Mouse (Mus musculus) midbrain, embryonic 11.5 days (tissue): ENCODE data around the gene Suclg2. TPM values are rescaled to one million over a fixed set of nuclear protein-coding genes. Genes with fewer than 3 reads are reported as not detected.

Experiments
- ATAC-seq: fragments of 200-750 bp; cut with Nextera tagmentation; 2 replicates; pipeline ENCODE4 v1.8.0; 2017; ENCODE audit warnings: moderate TSS enrichment, moderate library complexity; ENCODE audit not compliant: low FRiP score
- DNase-seq: peaks from one replicate; pipeline ENCODE4 v3.0.0; 2015; ENCODE audit warnings: low spot score; ENCODE audit errors: missing footprints
- H3K27ac ChIP-seq: fragments of 300-500 bp; sonication (generic); 2 replicates; pipeline ENCODE4 v1.5.1; 2014; ENCODE audit warnings: low read depth, low read length
- H3K27me3 ChIP-seq: fragments of 300-500 bp; sonication (generic); 2 replicates; pipeline ENCODE4 v1.6.1; 2014; ENCODE audit warnings: mild to moderate bottlenecking, low read length, moderate library complexity, mixed read lengths; ENCODE audit not compliant: control insufficient read depth, insufficient read depth
- H3K36me3 ChIP-seq: fragments of 300-500 bp; sonication (generic); 2 replicates; pipeline ENCODE4 v1.6.1; 2014; ENCODE audit warnings: mild to moderate bottlenecking, low read length, moderate library complexity, mixed read lengths; ENCODE audit not compliant: control insufficient read depth, insufficient read depth
- H3K4me1 ChIP-seq: fragments of 300-500 bp; sonication (generic); 2 replicates; pipeline ENCODE4 v1.6.1; 2014; ENCODE audit warnings: low read length; ENCODE audit not compliant: control insufficient read depth, insufficient read depth
- H3K4me2 ChIP-seq: fragments of 300-500 bp; sonication (generic); 2 replicates; pipeline ENCODE4 v1.6.1; 2014; ENCODE audit warnings: mild to moderate bottlenecking, moderate library complexity
- H3K4me3 ChIP-seq: fragments of 300-500 bp; sonication (generic); 2 replicates; pipeline ENCODE4 v1.5.1; 2014; ENCODE audit warnings: low read depth, low read length
- H3K9ac ChIP-seq: fragments of 300-500 bp; sonication (generic); 2 replicates; pipeline ENCODE4 v1.6.1; 2014; ENCODE audit warnings: low read length
- H3K9me3 ChIP-seq: fragments of 300-500 bp; sonication (generic); 2 replicates; pipeline ENCODE4 v1.6.1; 2016; ENCODE audit warnings: low read length; ENCODE audit not compliant: control insufficient read depth
- WGBS: fragments of 180-500 bp; shearing (Covaris S2); extraction: QIAGEN DNeasy Blood & Tissue Kit; methylation state at CpG from one replicate; pipeline ENCODE4 v1.1.7; 2014; 5-methylcytosine and 5-hydroxymethylcytosine counted together
- polyA plus RNA-seq: library from polyadenylated mRNA; unstranded; fragments of >200 nt; fragmentation: Nextera tagmentation; extraction: Ambion mirVana; gene quantifications from 2 replicates; pipeline ENCODE4 v1.2.1, GENCODE M21; 2014

Gene Suclg2
- polyA plus RNA-seq, 1 experiment from 2014 or later = 40.8 TPM

DNA sequence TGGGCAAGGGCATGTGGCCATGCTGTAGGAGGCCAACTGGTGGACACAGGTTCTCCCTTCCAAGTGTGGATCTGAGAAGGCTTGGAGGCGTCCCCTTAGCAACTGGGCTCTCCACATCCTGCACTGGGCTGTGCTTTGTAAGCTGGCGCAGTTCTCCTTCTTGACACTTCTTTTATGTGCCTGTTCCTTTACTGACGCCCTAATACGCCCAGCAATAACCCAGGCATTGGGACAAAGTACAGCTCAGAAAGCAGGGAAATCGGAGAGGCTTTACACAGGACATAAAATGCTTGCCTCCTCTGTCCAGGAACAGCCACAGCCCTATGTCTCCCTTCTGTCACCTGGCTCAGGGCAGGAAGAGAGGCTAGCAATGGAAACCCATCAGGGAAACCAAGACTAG, 9.5 kb downstream of the Suclg2 start:
- Histone ChIP-seq H3K4me3 (no peak overlapping the region), H3K27ac (no peak overlapping the region), H3K9me3 (no peaks in the 10 kb centered on the region), H3K27me3 (no peaks in the 10 kb centered on the region), H3K4me1 (peaks cover 3% of the 10 kb centered on the region; the same call in 1 of the 2 replicates), H3K4me2 (no peak overlapping the region), H3K9ac (no peak overlapping the region), H3K36me3 (no peaks in the 10 kb centered on the region)
- WGBS = 75% methylated on average over 5 of the region's 5 CpGs
- DNase-seq (no peak), ATAC-seq (no peak)

DNA sequence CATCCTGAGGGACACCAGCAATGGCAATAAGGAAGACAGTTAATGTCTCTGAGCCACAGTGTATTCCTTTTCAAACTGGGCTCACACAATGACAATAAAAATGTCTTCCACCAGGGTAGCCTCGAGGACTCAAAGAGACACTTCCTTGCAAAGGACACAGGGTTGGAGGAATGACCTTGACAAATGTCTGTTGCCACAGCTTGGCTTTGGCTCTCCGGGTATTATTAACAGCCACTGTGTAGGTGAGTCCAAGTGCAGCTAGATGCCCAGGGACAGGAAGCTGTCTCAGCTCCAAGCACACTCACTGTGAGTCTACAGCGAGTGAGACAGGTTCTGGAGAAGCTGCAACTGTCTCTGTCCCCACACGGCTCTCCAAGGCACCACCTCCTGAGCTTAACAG, 14.0 kb downstream of the Suclg2 start:
- ATAC-seq (no peak), DNase-seq (no peak)
- no peak overlapping the region for H3K4me2 ChIP-seq
- H3K27ac ChIP-seq = no peak overlapping the region
- H3K4me3 ChIP-seq = no peak overlapping the region
- no peaks in the 10 kb centered on the region for H3K27me3 ChIP-seq
- H3K9me3 ChIP-seq = no peaks in the 10 kb centered on the region
- WGBS = 88% methylated on average over 4 of the region's 4 CpGs
- H3K36me3 ChIP-seq = no peaks in the 10 kb centered on the region
- H3K9ac ChIP-seq = no peak overlapping the region
- H3K4me1 ChIP-seq = peaks cover 3% of the 10 kb centered on the region; the same call in 1 of the 2 replicates

DNA sequence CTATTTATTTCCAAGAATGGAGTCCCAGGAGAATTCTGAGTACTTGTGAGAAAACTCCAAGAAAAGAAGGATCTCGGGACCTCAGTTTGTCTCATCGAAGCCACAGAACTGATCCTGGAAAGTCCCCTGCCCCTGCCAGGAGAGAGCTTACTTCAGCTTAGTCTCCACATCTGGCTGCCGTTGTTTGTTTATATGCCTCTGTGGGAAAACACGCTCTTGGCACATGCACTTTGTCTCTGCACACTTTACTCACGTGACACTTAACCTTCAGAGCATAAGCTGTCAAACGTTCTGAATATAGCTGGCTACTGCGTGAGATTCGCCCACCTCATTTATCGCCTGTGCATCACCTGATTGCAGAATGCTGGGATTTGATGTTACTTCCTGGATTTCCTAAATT, 16.4 kb downstream of the Suclg2 start:
- Histone ChIP-seq H3K4me1 (peaks cover 8% of the 10 kb centered on the region), H3K27ac (no peak overlapping the region)
- WGBS = 75% methylated on average over 9 of the region's 9 CpGs

DNA sequence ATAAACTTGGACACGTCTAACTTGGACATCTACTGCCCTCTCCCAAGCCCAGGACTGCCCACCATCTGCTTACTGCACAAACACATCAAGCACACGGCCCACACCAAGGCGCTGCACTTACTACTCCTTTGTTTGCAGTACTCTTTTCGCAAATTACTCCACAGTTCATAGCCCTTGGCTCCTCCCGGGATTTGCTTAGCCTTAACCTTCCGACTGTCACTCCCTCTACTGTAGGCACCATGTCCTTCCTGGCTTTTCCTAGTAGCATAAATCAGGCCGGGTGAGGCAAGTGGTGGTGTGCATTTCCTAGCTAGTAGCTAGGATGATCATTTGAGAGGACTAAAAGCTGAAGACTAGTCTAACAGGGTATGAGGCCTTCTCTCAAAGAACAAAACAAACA, 16.8 kb downstream of the Suclg2 start:
- ATAC-seq (no peak), DNase-seq (no peak)
- H3K9ac ChIP-seq = no peak overlapping the region
- no peaks in the 10 kb centered on the region for H3K27me3 ChIP-seq
- 79% methylated on average over 7 of the region's 7 CpGs for WGBS
- H3K4me2 ChIP-seq = no peak overlapping the region
- peaks cover 5% of the 10 kb centered on the region for H3K4me1 ChIP-seq
- H3K4me3 ChIP-seq = no peak overlapping the region
- H3K27ac ChIP-seq = no peak overlapping the region
- no peaks in the 10 kb centered on the region for H3K9me3 ChIP-seq
- H3K36me3 ChIP-seq = no peaks in the 10 kb centered on the region

More for the DNA sequence above, 16.4 kb downstream of the Suclg2 start:
- Histone ChIP-seq H3K4me3 (no peak overlapping the region), H3K27me3 (no peaks in the 10 kb centered on the region), H3K36me3 (no peaks in the 10 kb centered on the region), H3K4me2 (no peak overlapping the region), H3K9ac (no peak overlapping the region), H3K9me3 (no peaks in the 10 kb centered on the region)
- DNase-seq (no peak), ATAC-seq (no peak)

DNA sequence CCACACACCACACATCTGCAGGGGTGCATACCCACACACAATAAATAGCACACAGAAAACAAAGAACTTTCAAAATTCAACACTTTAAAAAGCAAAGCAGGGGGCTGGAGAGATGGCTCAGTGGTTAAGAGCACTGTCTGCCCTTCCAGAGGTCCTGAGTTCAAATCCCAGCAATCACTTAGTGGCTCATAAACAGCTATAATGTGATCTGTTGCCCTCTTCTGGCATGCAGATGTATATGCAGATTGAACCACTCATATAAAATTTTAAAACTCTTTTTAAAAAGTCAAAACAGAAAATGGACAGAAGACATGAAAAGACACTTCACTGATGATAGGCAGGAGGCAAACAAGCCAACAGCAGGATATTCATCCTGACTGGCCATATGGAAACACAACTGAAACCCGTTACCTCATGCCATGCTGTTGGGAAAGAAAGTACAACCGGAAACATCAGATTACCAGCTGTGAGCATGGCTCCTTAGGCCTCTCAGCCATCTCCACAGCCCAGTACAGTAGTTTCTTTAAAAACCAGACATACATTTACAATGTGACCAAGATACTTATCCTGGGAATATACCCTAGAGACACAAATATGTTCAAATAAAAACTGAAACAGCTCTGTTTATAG, 17.5 kb downstream of the Suclg2 start:
- DNase-seq (no peak), ATAC-seq (no peak)
- Histone ChIP-seq H3K9me3 (no peaks in the 10 kb centered on the region), H3K4me2 (no peak overlapping the region), H3K4me3 (no peak overlapping the region), H3K27me3 (no peaks in the 10 kb centered on the region), H3K36me3 (no peaks in the 10 kb centered on the region), H3K27ac (no peak overlapping the region), H3K9ac (no peak overlapping the region), H3K4me1 (peaks cover 5% of the 10 kb centered on the region; the same call in 1 of the 2 replicates)
- WGBS = 84% methylated on average over 2 of the region's 2 CpGs

DNA sequence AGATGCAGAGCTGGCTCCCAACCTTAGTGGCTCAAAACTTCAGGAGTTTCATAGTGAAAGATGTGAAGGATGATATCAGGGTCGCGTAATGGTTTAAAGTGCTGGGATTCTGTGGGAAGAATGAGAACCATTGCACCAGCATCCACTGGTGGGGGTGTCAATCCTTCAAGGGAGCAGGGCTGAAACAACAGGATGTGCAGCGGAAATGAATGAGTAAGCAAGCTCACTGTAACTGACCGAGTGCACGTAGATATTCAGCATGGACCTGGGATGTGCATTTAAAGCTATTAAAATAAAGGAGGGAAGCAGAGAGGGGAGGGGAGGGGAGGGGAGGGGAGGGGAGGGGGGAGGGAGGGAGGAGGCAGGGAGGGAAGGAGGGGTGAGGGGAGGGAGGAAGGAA, 18.4 kb downstream of the Suclg2 start:
- Histone ChIP-seq H3K4me2 (no peak overlapping the region), H3K4me3 (no peak overlapping the region), H3K36me3 (no peaks in the 10 kb centered on the region), H3K27ac (no peak overlapping the region), H3K27me3 (no peaks in the 10 kb centered on the region), H3K4me1 (peaks cover 5% of the 10 kb centered on the region; the same call in 1 of the 2 replicates), H3K9me3 (no peaks in the 10 kb centered on the region), H3K9ac (no peak overlapping the region)
- WGBS = 92% methylated on average over 5 of the region's 5 CpGs
- ATAC-seq = no peak
- DNase-seq = no peak

DNA sequence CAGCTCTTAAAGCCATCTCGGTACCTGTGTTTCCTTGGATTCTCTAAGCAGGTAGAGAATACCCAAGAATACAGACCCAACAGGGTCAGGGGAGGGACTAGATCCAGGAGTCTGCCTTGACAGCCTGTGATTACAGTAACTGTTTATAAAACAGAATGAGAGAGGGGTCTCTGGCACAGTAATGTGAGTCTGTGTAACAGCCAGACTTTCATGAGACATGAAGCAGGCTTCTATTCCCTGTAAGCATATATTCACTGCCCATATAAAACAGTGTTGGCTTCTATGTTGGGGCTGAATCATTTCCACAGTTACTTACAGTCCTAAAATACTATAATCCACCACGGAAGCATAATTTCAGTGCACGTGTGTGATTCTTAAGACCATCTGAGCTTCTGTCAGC, 19.3 kb downstream of the Suclg2 start:
- WGBS = 90% methylated on average over 3 of the region's 3 CpGs
- no peak overlapping the region for H3K4me2 ChIP-seq

DNA sequence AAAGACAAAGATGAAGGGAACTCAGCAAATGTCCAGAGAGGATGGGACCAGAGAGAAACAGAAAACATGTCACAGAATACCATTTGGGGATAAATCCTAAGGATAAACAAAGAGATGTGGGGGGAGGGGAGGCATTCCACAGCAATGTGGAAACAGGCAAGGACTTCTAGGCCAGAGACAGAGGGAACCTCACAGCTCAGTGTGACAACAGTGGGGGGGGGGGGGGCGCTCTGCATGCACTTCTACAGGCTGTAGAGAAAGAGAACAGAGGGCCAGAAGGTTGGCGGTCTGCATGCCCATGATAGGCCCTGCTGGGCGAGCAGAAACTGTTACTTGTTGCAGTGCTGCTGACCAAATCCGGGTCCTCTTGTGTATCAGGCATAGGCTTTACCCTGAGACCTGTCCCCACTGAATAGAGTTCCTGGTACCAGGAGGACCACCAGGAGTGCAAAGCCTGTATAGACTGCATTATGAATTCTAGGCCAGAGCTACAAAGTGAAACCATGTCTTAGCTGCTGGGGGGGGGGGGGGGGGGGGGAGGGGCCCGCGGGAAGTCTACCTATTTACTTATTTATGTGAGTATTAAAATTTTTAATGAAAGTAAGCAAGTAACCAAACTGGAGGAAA, 20.0 kb downstream of the Suclg2 start:
- Histone ChIP-seq H3K36me3 (no peaks in the 10 kb centered on the region), H3K4me2 (no peak overlapping the region), H3K27me3 (no peaks in the 10 kb centered on the region), H3K4me1 (peaks cover 5% of the 10 kb centered on the region; the same call in 1 of the 2 replicates), H3K4me3 (no peak overlapping the region), H3K9ac (no peak overlapping the region), H3K9me3 (no peaks in the 10 kb centered on the region), H3K27ac (no peak overlapping the region)
- DNase-seq (peak; percentile 91), ATAC-seq (peak; percentile 81)
- WGBS = 20% methylated on average over 5 of the region's 6 CpGs

More for the DNA sequence above, 19.3 kb downstream of the Suclg2 start:
- H3K4me1 ChIP-seq = peaks cover 5% of the 10 kb centered on the region; the same call in 1 of the 2 replicates
- no peaks in the 10 kb centered on the region for H3K27me3 ChIP-seq
- no peaks in the 10 kb centered on the region for H3K9me3 ChIP-seq
- DNase-seq (no peak), ATAC-seq (no peak)
- no peak overlapping the region for H3K27ac ChIP-seq
- no peak overlapping the region for H3K4me3 ChIP-seq
- H3K36me3 ChIP-seq = no peaks in the 10 kb centered on the region
- no peak overlapping the region for H3K9ac ChIP-seq

DNA sequence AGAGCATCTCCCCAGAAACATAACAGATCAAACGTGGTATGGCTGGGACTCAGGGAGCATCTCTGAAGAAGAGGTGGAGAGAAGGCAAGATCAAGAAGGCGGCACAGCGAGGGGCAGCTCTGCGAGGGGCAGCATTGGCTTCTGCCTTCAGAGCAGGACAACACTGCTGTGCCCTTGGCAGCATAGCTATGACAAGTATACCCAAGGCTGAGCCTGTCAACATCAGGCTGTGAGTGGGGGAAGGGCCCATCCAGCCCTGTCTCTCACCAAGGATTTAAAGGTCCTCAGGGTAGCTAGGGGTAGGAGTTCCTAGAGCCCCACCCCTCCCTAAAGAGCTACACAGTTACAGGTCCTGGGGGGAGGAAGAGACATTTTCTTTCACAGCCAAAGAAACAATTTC, 23.7 kb downstream of the Suclg2 start:
- Histone ChIP-seq H3K4me3 (no peak overlapping the region), H3K4me2 (no peak overlapping the region), H3K9ac (no peak overlapping the region), H3K9me3 (no peaks in the 10 kb centered on the region), H3K27ac (no peak overlapping the region), H3K4me1 (peaks cover 5% of the 10 kb centered on the region; the same call in 1 of the 2 replicates), H3K36me3 (no peaks in the 10 kb centered on the region), H3K27me3 (no peaks in the 10 kb centered on the region)
- WGBS = 71% methylated on average over 4 of the region's 4 CpGs
- DNase-seq (no peak), ATAC-seq (no peak)
